Mouse (Mus musculus) E14TG2a.4 (cell line): Measurements from ENCODE around the gene Gdpd3.

Source experiments
- CTCF ChIP-seq: conservative IDR thresholded peaks from 2 replicates; pipeline ENCODE4 v1.5.1; 2014; ENCODE audit warnings: low read length
- POU5F1 ChIP-seq: IDR thresholded peaks from 2 replicates; pipeline ENCODE4 v1.6.1; 2014; ENCODE audit warnings: low read length, borderline replicate concordance

- TF ChIP-seq CTCF (no peak), POU5F1 (no peak)
These were observed 11.3 kb downstream of the Gdpd3 start for GRCm38 (mm10) chr7:126777476-126777875.
